Mouse (Mus musculus) midbrain, embryonic 12.5 days (tissue): ENCODE measurements around the gene Pcnx2. TPM values are rescaled to one million over a fixed set of nuclear protein-coding genes. Genes with fewer than 3 reads are reported as not detected.
A peak's percentile ranks its signal among the peaks of the same experiment; 100 is the strongest.

Experiments used
- ATAC-seq: fragments of 200-750 bp; cut with Nextera tagmentation; 2 replicates; pipeline ENCODE4 v1.8.0; 2017; ENCODE audit warnings: low read depth, moderate TSS enrichment, moderate library complexity; ENCODE audit not compliant: low FRiP score
- H3K27ac ChIP-seq: fragments of 300-500 bp; sonication (generic); replicated peaks from 2 replicates; pipeline ENCODE4 v1.5.1; 2016; ENCODE audit warnings: mild to moderate bottlenecking
- H3K27me3 ChIP-seq: fragments of 300-500 bp; sonication (generic); 2 replicates; pipeline ENCODE4 v1.6.1; 2016; ENCODE audit warnings: mild to moderate bottlenecking
- H3K36me3 ChIP-seq: fragments of 300-500 bp; sonication (generic); 2 replicates; pipeline ENCODE4 v1.6.1; 2016
- H3K4me1 ChIP-seq: fragments of 300-500 bp; sonication (generic); 2 replicates; pipeline ENCODE4 v1.6.1; 2016
- H3K4me2 ChIP-seq: fragments of 300-500 bp; sonication (generic); replicated peaks from 2 replicates; pipeline ENCODE4 v1.6.1; 2016; ENCODE audit warnings: mild to moderate bottlenecking, moderate library complexity
- H3K4me3 ChIP-seq: fragments of 300-500 bp; sonication (generic); 2 replicates; pipeline ENCODE4 v1.5.1; 2016; ENCODE audit warnings: mild to moderate bottlenecking
- H3K9ac ChIP-seq: fragments of 300-500 bp; sonication (generic); replicated peaks from 2 replicates; pipeline ENCODE4 v1.6.1; 2016; ENCODE audit warnings: mild to moderate bottlenecking, moderate library complexity
- H3K9me3 ChIP-seq: fragments of 300-500 bp; sonication (generic); 2 replicates; pipeline ENCODE4 v1.6.1; 2016; ENCODE audit warnings: mild to moderate bottlenecking
- WGBS: fragments of 180-500 bp; shearing (Covaris S2); methylation state at CpG from one replicate; pipeline ENCODE4 v1.1.7; 2016; 5-methylcytosine and 5-hydroxymethylcytosine counted together
- polyA plus RNA-seq: library from polyadenylated mRNA; unstranded; fragments of >200 nt; fragmentation: Nextera tagmentation; extraction: Ambion mirVana; gene quantifications from 2 replicates; pipeline ENCODE4 v1.2.1, GENCODE M21; 2016

Gene Pcnx2
- polyA plus RNA-seq, 1 experiment from 2014 or later: 1.4 TPM

DNA sequence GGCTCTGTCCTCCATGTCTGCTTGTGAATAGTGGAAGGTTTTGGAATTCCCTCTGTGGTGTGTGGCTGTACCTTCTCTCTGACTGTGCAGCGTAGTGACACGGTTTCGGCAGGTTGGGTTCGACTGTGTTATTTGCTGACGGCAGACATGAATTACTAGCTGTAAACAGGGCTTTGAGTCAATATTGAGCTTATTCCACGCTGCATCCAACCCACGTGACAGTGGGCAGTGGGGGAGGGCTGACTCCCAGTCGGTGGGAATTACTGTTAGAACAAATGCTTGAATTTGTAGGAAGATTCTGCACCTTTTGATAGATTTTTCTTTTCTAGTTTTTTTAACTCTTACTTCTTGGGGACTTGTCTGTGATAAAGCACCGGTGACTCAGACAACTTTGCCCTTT lies 16.3 kb upstream of the Pcnx2 start:
- Histone ChIP-seq H3K4me3 (no peak overlapping the region), H3K27me3 (peaks cover 67% of the 10 kb centered on the region), H3K27ac (no peak overlapping the region), H3K9ac (no peak overlapping the region), H3K36me3 (no peaks in the 10 kb centered on the region), H3K4me2 (no peak overlapping the region), H3K4me1 (peaks cover 16% of the 10 kb centered on the region), H3K9me3 (no peaks in the 10 kb centered on the region)
- no peak for ATAC-seq
- 85% methylated on average over 9 of the region's 9 CpGs for WGBS

DNA sequence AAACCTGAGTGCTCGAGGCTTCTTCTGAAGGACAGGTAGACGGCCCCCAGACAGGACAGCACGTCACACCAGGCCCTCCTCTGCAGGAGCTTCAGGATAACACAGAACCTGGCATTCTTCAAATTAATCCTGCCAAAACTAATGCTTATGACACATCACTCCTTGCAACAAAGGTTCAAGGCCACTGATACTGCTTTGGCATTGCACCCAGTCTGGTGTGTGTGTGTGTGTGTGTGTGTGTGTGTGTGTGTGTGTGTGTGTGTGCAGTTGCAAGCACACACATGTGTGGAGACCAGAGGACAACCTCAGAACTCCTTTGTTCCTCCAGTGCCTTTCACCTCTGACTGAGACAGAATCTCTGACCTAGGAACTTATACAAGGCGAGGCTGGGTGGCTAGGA lies 15.1 kb upstream of the Pcnx2 start:
- peaks cover 74% of the 10 kb centered on the region for H3K27me3 ChIP-seq

GRCm38 (mm10) chr8:125911229-125911580 lies 13.1 kb upstream of the Pcnx2 start:
- WGBS: 4% methylated on average over 27 of the region's 31 CpGs
- Histone ChIP-seq H3K27me3 (peaks cover 80% of the 10 kb centered on the region), H3K9ac (peak overlapping the region; percentile 50; the same call in 1 of the 2 replicates), H3K9me3 (peaks cover 3% of the 10 kb centered on the region; the same call in 1 of the 2 replicates), H3K4me2 (peak overlapping the region; percentile 94), H3K4me1 (peaks cover 16% of the 10 kb centered on the region), H3K27ac (no peak overlapping the region), H3K4me3 (peak overlapping the region; percentile 54), H3K36me3 (no peaks in the 10 kb centered on the region)
- no peak for ATAC-seq

More for the DNA sequence above, 15.1 kb upstream of the Pcnx2 start:
- no peak overlapping the region for H3K4me3 ChIP-seq
- no peaks in the 10 kb centered on the region for H3K9me3 ChIP-seq
- H3K36me3 ChIP-seq: no peaks in the 10 kb centered on the region
- H3K4me1 ChIP-seq: peaks cover 16% of the 10 kb centered on the region
- H3K4me2 ChIP-seq: no peak overlapping the region
- ATAC-seq: no peak
- 81% methylated on average over 4 of the region's 4 CpGs for WGBS
- no peak overlapping the region for H3K9ac ChIP-seq
- H3K27ac ChIP-seq: no peak overlapping the region

- peak within 1 kb of the TSS; percentile 54 for H3K4me3 ChIP-seq
- H3K9ac ChIP-seq: peak within 1 kb of the TSS; percentile 50; the same call in 1 of the 2 replicates
- peaks cover 80% of the 10 kb centered on the region for H3K27me3 ChIP-seq
- H3K9me3 ChIP-seq: peaks cover 3% of the 10 kb centered on the region; the same call in 1 of the 2 replicates
- H3K4me1 ChIP-seq: peaks cover 16% of the 10 kb centered on the region
- WGBS: under 1% methylated on average over 92 of the region's 93 CpGs
- peak within 1 kb of the TSS; percentile 94 for H3K4me2 ChIP-seq
- ATAC-seq: no peak
- no peaks in the 10 kb centered on the region for H3K36me3 ChIP-seq
- no peak within 1 kb of the TSS for H3K27ac ChIP-seq
These were observed 12.5 kb upstream of the Pcnx2 start, which contains the start of gene Map3k21 for GRCm38 (mm10) chr8:125910365-125911228. Map3k21 (plus strand) TSS chr8:125910450.

DNA sequence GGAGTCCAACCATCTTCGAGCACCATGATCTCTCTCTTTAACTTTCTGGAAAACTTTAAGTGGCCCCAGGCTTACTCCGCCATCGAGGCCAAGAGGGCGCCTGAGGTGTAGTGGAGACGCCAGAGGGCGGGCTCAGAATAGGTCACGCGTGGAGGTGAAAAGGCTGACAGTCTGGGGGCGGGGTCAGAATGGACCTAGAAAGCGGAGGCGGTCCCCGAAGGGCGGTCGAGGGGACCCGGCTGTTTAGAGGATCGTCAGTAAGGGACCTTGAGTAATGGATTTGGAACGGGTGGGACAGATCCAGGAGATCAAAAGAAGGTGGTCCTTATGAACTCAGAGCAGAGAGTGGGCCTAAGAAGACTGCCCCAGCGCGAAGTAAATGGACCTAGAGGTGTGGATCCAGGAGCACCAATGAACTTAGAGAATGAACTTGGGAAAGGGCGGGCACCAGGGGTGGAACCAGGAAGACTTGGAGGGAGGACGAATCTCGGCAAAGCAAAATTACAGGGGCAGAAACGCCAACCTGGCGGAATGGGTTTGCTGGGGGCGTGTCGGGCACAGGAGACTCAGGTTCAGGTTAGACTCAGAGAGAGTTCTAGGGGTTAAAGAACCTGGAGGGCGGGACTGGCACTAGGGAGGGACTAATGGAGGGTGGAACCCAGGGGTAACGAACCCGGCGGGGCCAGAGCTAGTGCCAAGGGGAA lies 11.7 kb upstream of the Pcnx2 start:
- H3K4me3 ChIP-seq: peak overlapping the region; percentile 54
- ATAC-seq: no peak

DNA sequence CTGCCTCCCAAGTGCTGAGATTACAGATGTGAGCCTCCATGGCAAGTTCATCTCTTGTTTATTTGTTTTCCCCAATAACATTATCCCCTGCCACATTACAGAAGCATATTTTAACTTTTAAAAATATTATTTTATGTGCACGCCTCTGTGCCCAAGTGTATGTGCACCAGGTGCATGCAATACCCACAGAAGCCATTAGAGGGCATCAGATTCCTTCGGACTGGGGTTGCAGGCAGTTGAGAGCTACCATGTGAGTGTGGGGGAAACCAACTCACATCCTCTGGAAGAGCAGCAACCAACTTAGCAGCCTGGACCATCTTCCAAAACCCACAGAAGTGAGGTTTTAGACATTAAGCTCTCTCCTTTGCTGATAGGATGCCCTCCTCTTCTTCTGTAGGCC lies 9.2 kb upstream of the Pcnx2 start:
- Histone ChIP-seq H3K4me3 (no peak overlapping the region), H3K4me1 (peaks cover 16% of the 10 kb centered on the region), H3K27ac (no peak overlapping the region), H3K36me3 (no peaks in the 10 kb centered on the region), H3K9ac (no peak overlapping the region), H3K27me3 (peaks cover 64% of the 10 kb centered on the region), H3K4me2 (no peak overlapping the region), H3K9me3 (peaks cover 3% of the 10 kb centered on the region; the same call in 1 of the 2 replicates)
- WGBS: 67% methylated on average over 2 of the region's 2 CpGs
- no peak for ATAC-seq

More for the DNA sequence above, 11.7 kb upstream of the Pcnx2 start:
- no peaks in the 10 kb centered on the region for H3K36me3 ChIP-seq
- WGBS: 6% methylated on average over 30 of the region's 30 CpGs
- H3K27ac ChIP-seq: no peak overlapping the region
- H3K9ac ChIP-seq: no peak overlapping the region
- peaks cover 82% of the 10 kb centered on the region for H3K27me3 ChIP-seq
- peaks cover 3% of the 10 kb centered on the region; the same call in 1 of the 2 replicates for H3K9me3 ChIP-seq
- peak overlapping the region; percentile 94 for H3K4me2 ChIP-seq
- H3K4me1 ChIP-seq: peaks cover 16% of the 10 kb centered on the region

GRCm38 (mm10) chr8:125905341-125905740 lies 7.2 kb upstream of the Pcnx2 start:
- ATAC-seq: no peak

GRCm38 (mm10) chr8:125902521-125902920 lies 4.4 kb upstream of the Pcnx2 start:
- H3K4me1 ChIP-seq: peaks cover 11% of the 10 kb centered on the region; the same call in 1 of the 2 replicates
- peaks cover 3% of the 10 kb centered on the region; the same call in 1 of the 2 replicates for H3K9me3 ChIP-seq
- H3K36me3 ChIP-seq: no peaks in the 10 kb centered on the region
- no peak overlapping the region for H3K9ac ChIP-seq
- H3K27me3 ChIP-seq: peaks cover 38% of the 10 kb centered on the region
- WGBS: 47% methylated on average over 3 of the region's 3 CpGs
- H3K27ac ChIP-seq: no peak overlapping the region
- H3K4me2 ChIP-seq: no peak overlapping the region
- H3K4me3 ChIP-seq: no peak overlapping the region
- ATAC-seq: no peak

More at GRCm38 (mm10) chr8:125905341-125905740, 7.2 kb upstream of the Pcnx2 start:
- Histone ChIP-seq H3K36me3 (no peaks in the 10 kb centered on the region), H3K9ac (no peak overlapping the region), H3K27ac (no peak overlapping the region), H3K9me3 (peaks cover 3% of the 10 kb centered on the region; the same call in 1 of the 2 replicates), H3K4me3 (no peak overlapping the region), H3K27me3 (peaks cover 51% of the 10 kb centered on the region), H3K4me1 (peaks cover 5% of the 10 kb centered on the region), H3K4me2 (no peak overlapping the region)
- WGBS: 77% methylated on average over 2 of the region's 2 CpGs

GRCm38 (mm10) chr8:125901167-125901566 lies 3.0 kb upstream of the Pcnx2 start:
- Histone ChIP-seq H3K27ac (no peak overlapping the region), H3K9me3 (no peaks in the 10 kb centered on the region), H3K4me2 (no peak overlapping the region), H3K9ac (no peak overlapping the region), H3K27me3 (peaks cover 40% of the 10 kb centered on the region), H3K4me3 (no peak overlapping the region), H3K36me3 (no peaks in the 10 kb centered on the region), H3K4me1 (peaks cover 11% of the 10 kb centered on the region; the same call in 1 of the 2 replicates)
- ATAC-seq: no peak
- WGBS: 22% methylated on average over 2 of the region's 2 CpGs

DNA sequence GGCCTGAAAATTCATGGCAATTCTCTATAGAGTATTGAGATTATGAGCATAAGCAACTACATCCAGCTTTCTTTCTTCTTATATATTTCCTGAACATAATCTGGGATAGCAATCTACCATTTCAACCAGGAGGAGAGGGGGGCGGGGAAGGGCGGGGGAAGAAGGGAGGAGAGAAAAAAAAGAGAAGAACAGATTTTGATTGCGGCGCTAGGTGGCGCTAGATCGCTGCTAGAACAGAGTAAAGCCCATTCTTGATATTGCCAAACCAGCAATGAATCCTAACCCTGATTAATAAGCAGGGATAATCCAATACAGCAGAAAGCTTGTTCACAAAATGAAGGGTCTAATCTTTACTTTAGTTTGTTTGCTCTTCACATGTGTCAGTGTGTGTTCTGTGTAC lies 782 bp upstream of the Pcnx2 start:
- ATAC-seq: 0 out of 2 replicates have a peak, but pooled peaks have one; percentile 12
- Histone ChIP-seq H3K4me3 (no peak overlapping the region), H3K27me3 (peaks cover 40% of the 10 kb centered on the region), H3K9ac (no peak overlapping the region), H3K27ac (no peak overlapping the region), H3K4me2 (peak overlapping the region; percentile 69), H3K36me3 (no peaks in the 10 kb centered on the region), H3K9me3 (no peaks in the 10 kb centered on the region), H3K4me1 (peaks cover 11% of the 10 kb centered on the region; the same call in 1 of the 2 replicates)
- WGBS: under 1% methylated on average over 6 of the region's 6 CpGs

GRCm38 (mm10) chr8:125897388-125897787 lies 729 bp downstream of the Pcnx2 start:
- Histone ChIP-seq H3K9ac (no peak overlapping the region), H3K4me2 (peak overlapping the region; percentile 69), H3K9me3 (no peaks in the 10 kb centered on the region), H3K4me1 (peaks cover 11% of the 10 kb centered on the region; the same call in 1 of the 2 replicates), H3K27me3 (peaks cover 40% of the 10 kb centered on the region), H3K4me3 (peak overlapping the region; percentile 56), H3K36me3 (no peaks in the 10 kb centered on the region), H3K27ac (no peak overlapping the region)
- no peak for ATAC-seq
- WGBS: 59% methylated on average over 11 of the region's 11 CpGs

GRCm38 (mm10) chr8:125889920-125890319 lies 8.2 kb downstream of the Pcnx2 start:
- WGBS: 83% methylated on average over 3 of the region's 3 CpGs
- no peak for ATAC-seq
- H3K4me2 ChIP-seq: no peak overlapping the region

More at GRCm38 (mm10) chr8:125889920-125890319, 8.2 kb downstream of the Pcnx2 start:
- 0 out of 2 replicates have a peak, but pooled peaks cover 5% of the 10 kb centered on the region for H3K27me3 ChIP-seq
- peaks cover 5% of the 10 kb centered on the region for H3K36me3 ChIP-seq
- no peak overlapping the region for H3K27ac ChIP-seq
- H3K4me1 ChIP-seq: no peaks in the 10 kb centered on the region
- H3K9ac ChIP-seq: no peak overlapping the region
- H3K9me3 ChIP-seq: no peaks in the 10 kb centered on the region
- no peak overlapping the region for H3K4me3 ChIP-seq
